Mouse (Mus musculus) forelimb bud, embryonic 11.5 days (tissue): Measurements from ENCODE around the gene Bmyc.
A peak's percentile ranks its signal among the peaks of the same experiment; 100 is the strongest.
"Not testable (repeated sequence)": the region's sequence is repeated elsewhere in the genome, so short reads cannot be mapped to it uniquely, and the experiment has no call there.

Source experiments
- DNase-seq: peaks from one replicate; pipeline ENCODE4 v3.0.0-alpha.2; 2012; ENCODE audit warnings: low read depth, low spot score

Bmyc gene

DNA sequence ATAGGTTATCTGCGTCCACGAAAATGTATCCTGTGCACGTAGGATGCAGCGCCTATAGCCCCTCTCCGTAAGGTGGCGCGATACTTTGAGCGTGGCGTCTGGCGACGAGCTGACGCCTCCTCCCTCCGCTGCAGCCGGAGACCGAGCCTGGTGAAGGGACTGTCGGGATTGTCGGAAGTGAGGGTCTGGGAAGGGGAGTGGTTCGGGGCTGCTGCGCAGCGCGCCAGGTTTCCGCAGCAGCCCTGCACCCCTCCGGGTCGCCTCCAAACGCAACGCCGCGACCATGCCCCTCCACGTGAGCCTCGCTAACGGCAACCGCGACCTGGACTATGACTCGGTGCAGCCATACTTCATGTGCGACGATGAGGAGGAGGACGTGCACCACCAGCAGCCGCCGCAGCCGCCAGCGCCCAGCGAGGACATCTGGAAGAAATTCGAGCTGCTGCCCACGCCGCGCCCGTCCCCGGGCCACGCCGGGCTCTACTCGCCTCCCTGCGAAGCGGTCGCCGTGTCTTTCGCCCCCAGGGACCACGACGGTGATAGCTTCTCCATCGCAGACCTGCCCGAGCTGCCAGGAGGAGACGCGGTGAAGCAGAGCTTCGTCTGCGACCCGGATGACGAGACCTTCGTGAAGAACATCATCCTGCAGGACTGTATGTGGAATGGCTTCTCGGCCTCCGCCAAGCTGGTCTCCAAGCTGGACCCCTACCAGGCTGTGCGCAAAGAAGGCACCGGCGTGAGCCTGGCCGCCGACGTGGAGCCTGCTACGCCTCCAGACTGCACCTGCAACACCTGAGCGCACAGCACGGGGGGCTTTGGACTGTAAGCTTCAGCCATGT, at the start of gene Bmyc:
Gene Bmyc (plus strand): TSS at position 97 of the 839 bp plus-strand sequence.
- peak; percentile 89 for DNase-seq

- DNase-seq: no peak
These were observed 49.3 kb upstream of the Bmyc start for GRCm38 (mm10) chr2:25657246-25657645.

DNA sequence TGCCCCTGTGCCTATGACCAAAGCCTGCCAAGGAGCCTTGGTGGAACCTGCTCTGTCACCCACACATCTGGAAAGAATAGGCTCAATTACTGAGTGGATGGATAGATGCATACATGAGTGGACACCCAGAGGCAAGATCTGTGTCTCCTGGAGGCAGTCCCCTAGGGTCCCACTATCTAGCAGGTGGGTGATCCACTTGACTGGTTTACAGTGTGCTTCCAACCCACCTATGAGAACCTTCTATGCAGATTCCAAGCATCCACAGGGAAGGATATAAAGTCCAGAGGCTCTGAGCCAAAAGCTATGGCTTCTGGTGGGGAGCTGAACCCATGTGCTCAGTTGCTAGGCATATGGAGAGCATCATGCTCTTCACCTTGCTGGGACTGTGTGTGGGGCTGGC, 48.9 kb upstream of the Bmyc start, which contains the start of gene Lcn5:
Gene Lcn5 (plus strand): TSS at position 301 of the 400 bp plus-strand sequence.
- no peak for DNase-seq

- no peak for DNase-seq
These were observed 46.3 kb upstream of the Bmyc start for GRCm38 (mm10) chr2:25660279-25660678.

DNA sequence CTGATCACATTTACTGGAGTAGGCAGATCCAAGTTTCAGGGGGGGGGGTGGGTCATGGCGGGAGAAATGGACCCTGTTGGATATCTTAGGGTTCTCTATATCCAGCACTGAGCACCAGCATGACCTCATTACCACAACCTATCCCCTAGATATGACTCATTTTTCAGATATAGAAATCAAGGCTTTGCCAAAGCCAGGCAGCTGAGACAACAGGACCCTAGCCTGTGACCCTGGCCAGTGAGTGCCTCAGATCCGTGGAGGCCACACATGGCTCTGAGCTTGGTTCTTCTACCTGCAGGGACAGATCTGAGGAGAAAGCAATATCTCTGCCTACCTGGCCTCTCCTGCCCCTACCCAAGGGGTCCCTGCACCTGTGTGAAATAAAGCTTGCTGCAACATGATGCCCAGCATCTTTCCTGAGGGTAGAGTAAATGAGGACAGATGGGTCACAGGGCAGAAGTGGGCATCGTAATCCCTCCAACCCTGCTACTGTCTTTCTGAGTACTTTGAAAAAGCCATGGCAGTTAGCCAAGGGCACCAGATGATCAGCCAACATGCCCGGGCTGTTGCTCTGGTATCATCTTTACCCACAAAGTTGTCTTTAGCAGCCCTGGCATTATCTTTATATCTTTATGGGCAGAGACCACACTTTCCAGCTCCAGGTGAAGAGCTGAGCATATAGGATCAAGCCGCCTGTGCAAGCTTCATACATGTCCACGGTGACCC, 45.1 kb upstream of the Bmyc start:
- DNase-seq: no peak

DNA sequence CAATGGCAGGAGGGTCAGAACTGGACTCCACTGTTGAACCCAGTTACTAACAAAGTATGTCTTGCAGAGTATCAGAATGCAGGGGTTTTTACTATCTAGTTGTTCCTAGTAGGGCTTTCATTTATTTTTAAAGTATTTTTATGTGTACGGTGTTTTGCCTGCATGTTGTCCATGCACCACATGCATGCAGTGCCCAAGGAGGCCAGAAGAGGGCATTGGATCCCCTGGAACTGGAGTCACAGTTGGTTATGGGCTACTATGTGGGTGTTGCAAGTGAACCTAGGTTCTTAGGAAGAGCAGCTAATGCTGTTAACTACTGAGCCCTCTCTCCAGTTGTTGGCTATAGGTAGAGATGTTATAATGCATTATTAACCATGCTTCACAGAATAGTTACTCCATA, 43.0 kb upstream of the Bmyc start:
- DNase-seq: peak; percentile 32

GRCm38 (mm10) chr2:25664125-25664524, 42.4 kb upstream of the Bmyc start:
- no peak for DNase-seq

- no peak for DNase-seq
These were observed 40.0 kb upstream of the Bmyc start for GRCm38 (mm10) chr2:25666516-25666915.

GRCm38 (mm10) chr2:25676486-25676885, 30.1 kb upstream of the Bmyc start, which contains the start of gene Lcn6:
Lcn6 (plus strand) TSS chr2:25676786.
- no peak for DNase-seq

- no peak for DNase-seq
These were observed 27.0 kb upstream of the Bmyc start for GRCm38 (mm10) chr2:25679559-25679958.

GRCm38 (mm10) chr2:25682426-25682825, 24.1 kb upstream of the Bmyc start, which contains the start of gene Lcn10:
Lcn10 (plus strand) TSS chr2:25682726.
- no peak for DNase-seq

GRCm38 (mm10) chr2:25686941-25687340, 19.6 kb upstream of the Bmyc start:
- no peak for DNase-seq

- peak; percentile 55 for DNase-seq
These were observed 11.9 kb upstream of the Bmyc start for GRCm38 (mm10) chr2:25694605-25695004.

- DNase-seq: no peak
These were observed 9.6 kb upstream of the Bmyc start for GRCm38 (mm10) chr2:25696951-25697350.

DNA sequence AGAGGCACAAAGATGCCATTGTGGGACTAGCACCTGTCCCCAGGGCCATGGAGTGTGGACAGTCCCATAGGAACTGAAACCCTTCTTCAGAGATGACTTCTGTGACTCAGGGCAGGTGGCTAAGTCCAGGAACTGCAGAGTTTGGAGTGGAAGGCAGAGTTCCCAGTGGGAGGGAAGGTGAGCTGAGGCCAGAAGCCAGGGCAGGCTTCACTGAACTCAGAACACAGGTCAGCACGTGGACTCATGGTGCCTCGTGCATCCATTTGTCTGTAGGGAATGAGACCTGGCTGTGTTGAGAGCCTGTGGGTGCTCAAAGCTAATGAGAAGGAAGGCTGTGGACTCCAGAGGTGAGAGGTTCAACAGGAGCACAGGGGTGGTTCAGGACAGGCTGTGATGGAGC, 7.8 kb upstream of the Bmyc start:
- DNase-seq: no peak

DNA sequence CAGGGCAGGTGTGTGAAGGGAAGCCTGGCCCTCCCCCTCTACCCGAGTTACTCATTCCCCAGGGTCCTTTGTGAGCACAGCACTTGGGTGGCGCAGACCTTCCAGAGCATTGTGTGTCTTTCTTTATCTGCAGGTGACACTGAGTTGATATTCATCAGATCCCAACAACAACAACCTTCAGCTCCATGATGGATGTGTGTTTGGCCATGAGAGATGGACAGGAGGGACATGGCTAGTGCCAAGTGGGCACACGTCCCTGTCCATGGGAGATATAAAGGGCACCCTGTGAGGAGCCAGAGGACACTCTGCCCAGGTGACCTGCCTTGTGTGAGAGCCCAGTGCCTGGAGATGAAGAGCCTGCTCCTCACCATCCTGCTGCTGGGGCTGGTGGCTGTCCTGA, 6.8 kb upstream of the Bmyc start, which contains the start of gene Obp2a:
Gene Obp2a (plus strand): TSS at position 301 of the 400 bp plus-strand sequence.
- not testable (repeated sequence) for DNase-seq

DNA sequence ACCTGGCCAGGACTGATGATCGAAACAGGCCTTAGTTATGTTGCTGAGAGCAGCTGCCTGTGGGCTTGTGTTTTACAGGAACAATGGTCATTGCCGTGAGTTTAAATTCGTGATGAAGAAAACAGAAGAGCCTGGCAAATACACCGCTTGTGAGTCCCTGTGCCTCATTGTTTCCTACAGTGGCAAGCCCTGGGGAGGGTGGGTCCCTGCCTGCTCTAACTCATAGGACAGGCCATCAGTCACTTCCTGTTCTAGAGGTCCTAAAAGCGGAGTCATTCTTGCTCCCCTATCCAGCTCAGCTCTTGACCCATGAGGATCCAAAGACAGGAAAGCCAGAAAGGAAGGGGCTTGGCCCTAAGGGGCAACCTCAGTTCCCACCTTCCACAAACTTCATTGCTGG, 5.5 kb upstream of the Bmyc start:
- no peak for DNase-seq

- no peak for DNase-seq
These were observed 2.8 kb upstream of the Bmyc start for GRCm38 (mm10) chr2:25703706-25704105.

- peak; percentile 27 for DNase-seq
These were observed 1.6 kb downstream of the Bmyc start for GRCm38 (mm10) chr2:25708121-25708520.

GRCm38 (mm10) chr2:25709056-25709455, 2.5 kb downstream of the Bmyc start:
- not testable (repeated sequence) for DNase-seq

- not testable (repeated sequence) for DNase-seq
These were observed 3.3 kb downstream of the Bmyc start for GRCm38 (mm10) chr2:25709791-25710190.

- DNase-seq: not testable (repeated sequence)
These were observed 5.1 kb downstream of the Bmyc start for GRCm38 (mm10) chr2:25711641-25712040.
